Mouse (Mus musculus) stomach, postnatal 0 days (tissue): ENCODE data around the gene Tom1l2.

Experiments
- CTCF ChIP-seq: IDR thresholded peaks from 2 replicates; pipeline ENCODE4 v1.5.1; 2016; ENCODE audit warnings: antibody characterized with exemption, low read depth, mild to moderate bottlenecking, moderate library complexity
- EP300 ChIP-seq: optimal IDR thresholded peaks from 2 replicates; pipeline ENCODE3; 2016; ENCODE audit warnings: antibody characterized with exemption

- TF ChIP-seq EP300, result no peak
- peak; percentile 36 for TF ChIP-seq CTCF
Observed at GRCm38 (mm10) chr11:60248596-60249404, 103.9 kb downstream of the Tom1l2 start.
